Mouse (Mus musculus): ENCODE measurements around the gene Gm9918.

GRCm38 (mm10) chr15:102271441-102271840 lies 1.1 kb downstream of the Gm9918 start:
- TF ChIP-seq POLR2A (IDR thresholded peaks at IDR 0.05; ENCODE audit: borderline replicate concordance, low read depth, low read length) (no peak), CTCF (IDR thresholded peaks at IDR 0.05; ENCODE audit: low read depth, low read length) (no peak)
